Mouse (Mus musculus): ENCODE data around the gene Itga8.

Itga8 gene

DNA sequence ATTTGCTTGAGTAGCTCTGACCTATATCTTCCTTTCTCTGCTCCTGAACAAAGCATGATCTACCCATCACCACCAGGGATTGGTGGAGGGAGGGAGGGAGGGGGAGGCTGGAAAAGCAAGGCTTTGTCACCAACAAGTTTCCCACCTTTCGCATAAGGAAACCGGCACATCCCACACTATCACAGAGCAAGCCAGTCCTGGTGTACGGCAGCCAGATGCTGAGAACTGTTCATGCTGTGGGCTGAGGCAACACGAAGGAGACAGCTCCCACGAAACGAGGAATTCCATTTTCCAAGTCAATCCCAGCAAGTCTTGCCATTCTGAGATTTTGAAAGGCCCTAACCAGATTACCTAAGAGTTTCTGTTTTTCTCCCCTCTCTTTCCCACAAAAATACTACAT is 6.6 kb downstream of the Itga8 start:
- no peak for DNase-seq (ENCODE audit: low read depth, low spot score)

DNA sequence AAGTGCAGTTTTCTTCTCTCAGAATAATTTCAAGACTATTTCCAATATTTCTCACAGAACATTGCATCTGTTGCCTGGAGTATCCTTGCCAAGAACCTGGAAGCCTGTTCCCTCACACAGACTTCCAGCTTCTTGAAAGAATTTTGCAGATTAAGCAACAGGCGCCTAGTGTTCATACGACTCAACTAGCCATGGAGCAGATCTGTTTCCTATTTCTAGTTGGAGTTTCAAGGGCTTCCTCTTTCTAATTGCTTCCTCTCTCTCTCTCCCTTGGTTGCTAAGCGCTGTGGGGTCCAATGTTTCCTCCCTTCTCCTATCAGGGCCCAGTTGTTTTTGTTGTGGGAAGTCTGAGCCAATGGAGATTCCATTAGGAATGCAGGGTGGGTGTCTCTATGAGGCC is 7.7 kb downstream of the Itga8 start:
- no peak for DNase-seq (ENCODE audit: low read depth, low spot score)

DNA sequence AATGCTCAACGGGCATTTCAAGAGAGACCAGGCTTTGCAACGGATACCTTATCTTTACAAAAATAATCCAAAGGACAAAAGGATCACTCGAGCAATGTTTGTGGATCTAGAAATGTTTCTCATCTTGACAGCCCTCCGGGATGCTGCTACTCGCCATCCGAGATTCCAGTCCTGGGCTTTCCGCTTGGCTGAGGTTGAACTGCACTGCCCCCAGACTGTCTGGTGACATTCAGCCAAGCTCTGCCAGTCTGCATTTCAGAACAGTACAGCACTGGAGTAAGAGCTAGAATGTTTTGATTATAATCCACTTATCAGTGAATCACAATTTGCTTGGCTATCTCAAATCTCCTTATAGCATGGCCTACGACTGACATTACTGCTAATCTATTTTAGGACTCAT is 8.3 kb downstream of the Itga8 start:
- DNase-seq (ENCODE audit: low read depth, low spot score), result no peak

DNA sequence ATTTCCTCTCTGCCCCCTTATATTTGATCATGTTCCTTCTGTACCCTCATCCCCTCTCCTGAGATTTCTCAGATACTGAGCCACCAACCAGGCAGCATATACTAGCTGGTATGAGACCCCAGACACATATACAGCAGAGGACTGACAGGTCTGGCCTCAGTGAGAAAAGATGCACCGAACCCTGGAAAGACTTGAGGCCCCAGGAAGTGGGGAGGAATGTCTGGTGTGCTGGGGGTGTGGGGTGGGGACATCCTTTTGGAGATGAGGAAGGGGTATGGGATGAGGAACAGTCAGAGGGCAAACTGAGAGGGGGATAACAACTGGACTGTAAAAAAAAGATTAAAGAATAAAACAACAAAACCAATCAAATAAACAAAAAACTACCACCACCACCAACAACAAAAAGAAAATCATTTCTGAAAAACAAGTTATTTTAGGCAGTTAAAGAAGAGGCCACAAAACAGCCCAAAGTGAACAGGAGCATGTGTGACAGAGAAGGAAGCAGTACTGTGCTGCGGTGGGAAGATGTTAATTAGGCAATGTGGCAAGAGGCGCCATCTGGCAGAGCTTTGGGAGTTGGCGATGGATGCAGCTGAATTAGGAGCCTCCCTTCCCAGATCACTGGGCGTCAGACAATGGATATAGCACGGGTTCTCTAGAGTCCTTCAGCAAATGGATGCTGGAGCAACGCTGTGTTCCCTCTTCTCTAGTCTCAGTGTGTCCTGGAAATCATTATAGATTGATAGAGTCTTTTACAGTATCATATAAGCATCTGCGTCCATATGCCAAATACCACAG is 9.5 kb downstream of the Itga8 start:
- no peak for DNase-seq (ENCODE audit: low read depth, low spot score)

DNA sequence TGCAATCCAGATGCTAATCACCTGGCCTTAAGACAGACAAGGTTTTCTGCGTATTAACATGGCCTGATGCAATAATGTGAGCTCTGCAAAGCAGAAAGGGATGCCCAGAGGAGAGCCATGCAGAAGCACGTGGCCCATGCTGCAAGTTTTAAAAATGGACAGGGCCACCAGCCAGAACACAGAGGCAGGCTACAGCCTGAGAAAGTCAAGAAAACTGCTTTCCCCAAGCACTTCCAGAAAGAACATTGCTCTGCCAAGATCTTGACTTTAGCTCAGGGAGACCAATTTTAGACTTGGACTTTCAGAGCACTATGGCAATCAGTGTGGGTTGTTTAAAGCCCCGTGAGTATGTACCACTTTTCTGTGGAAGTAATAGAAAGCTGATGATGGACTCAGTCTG is 11.5 kb downstream of the Itga8 start:
- DNase-seq (ENCODE audit: low read depth, low spot score), result no peak

DNA sequence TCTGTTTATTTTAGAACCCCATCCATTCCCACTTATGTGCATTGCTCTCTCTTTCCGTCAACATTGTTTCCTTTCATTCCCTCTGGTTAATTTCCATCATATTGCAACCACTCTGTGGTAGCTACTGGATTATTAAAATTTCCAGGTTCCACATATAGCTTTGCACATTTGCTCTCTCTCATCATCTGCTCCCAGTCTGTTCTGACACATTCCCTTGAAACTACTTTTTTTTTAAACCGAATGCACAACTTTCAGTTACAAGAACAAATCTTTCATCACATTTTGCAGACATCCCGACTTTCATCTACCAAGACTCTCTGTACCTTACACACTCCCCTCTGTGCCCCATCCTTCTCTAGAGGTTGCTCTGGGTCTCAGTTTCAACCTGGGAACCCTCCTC is 13.9 kb downstream of the Itga8 start:
- DNase-seq (ENCODE audit: low read depth, low spot score), result no peak

DNA sequence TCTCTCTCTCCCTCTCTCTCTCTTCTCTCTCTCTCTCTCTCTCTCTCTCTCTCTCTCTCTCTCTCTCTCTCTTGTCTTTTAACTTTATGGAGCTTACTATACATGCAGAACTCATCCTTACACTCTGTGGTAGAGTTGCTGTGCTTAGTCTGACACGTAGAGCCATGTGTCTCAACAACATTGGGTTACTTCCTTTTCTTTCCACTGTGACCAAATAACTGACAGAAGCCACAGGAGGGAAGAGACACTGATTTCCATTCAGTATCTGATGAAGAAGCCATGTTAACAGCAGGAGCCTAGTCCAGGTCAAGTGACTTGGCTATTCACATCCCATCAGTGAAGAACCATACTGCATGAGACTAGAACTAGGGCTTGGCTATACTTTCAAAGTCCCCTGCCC is 21.1 kb downstream of the Itga8 start:
- no peak for DNase-seq (ENCODE audit: low read depth, low spot score)

DNA sequence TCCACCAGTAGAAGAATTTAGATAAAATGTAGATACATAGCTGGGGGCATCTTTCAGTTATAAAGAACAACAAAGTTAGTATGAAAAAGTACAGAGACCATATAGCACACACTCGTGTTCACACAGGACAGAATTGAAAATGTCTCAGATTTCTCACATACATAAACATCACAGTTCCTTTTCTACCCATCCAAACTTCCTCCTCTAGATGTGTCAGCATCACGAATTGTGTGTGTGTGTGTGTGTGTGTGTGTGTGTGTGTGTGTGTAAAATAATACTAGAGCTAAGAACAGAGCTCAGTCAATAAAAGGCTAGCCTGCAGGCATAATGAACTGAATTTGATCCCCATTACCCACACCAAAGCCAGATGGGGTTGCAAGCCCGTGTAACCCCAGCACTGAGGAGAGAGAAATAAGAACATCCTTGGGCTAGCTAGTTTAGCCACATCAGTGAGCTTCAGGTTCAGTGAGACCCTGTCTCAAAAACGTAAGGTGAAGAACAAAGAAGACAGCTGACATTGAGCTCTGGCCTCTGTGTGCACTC is 22.6 kb downstream of the Itga8 start:
- no peak for DNase-seq (ENCODE audit: low read depth, low spot score)

DNA sequence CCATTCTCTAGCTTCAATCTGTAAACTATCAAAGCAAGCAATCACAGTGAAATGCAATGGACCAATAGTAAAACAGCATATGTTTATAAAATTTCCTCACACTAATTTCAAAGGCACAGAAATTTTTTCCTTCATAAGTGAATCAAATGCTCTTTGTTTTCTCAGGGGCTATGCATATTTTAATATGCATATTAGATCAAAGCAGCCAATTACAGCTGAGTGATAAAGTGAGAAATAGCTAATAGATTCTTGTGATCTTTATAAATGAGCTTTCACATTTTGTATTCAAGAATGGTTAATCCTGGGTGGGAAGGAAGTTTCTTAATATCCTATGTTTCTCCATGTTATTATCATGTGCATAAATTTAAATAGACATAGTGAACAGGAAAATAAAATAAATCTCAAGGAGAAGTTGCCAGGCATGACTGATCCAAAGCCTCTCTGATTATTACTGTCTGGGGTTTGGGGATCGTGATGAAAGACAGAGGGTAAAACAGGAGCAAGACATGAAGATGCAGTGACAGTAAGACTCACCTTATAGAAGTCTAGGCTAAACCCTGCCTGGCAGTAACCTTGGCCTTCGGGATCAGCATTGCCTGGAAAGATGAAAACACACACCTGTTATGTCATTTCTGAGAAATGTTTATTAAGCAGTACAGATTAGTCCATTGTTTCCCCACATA is 44.9 kb downstream of the Itga8 start:
- DNase-seq (ENCODE audit: low read depth, low spot score), result no peak

DNA sequence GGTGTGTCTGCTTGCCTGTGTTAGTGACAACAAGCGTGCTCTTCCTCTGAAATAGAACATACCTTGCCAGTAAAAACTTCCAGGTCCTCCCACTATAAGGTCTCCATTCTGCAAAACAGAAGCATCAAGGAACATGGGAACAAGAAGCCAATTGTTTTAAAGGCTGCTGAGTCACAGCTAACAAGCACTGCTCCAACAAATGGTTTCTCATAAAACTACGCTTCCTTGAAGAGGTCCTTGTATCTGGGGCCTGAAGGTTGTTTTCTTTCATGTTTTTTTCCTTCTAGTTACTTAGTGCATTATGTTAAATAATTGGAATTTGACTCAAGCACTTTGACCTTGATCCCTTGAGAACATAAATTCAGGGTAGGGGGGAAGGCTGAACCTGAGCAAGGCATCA is 45.8 kb downstream of the Itga8 start:
- no peak for DNase-seq (ENCODE audit: low read depth, low spot score)

DNA sequence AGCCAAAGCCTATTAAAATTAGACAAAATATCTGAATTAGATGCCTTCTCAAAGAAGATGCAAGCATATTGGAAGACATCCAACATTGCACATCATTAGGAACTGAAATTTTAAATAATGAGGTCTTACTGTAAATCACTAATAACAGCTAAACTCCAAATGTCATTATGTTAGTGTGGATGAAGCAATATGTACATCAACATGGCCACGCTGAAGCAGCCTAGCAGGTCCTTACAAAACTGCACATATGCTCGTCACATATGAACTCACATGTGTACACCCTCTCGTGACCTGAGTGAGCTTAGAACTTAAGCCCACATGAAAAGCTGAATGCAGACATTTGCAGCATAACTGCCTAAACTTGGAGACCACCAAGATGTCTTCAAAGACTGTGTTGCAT is 66.4 kb downstream of the Itga8 start:
- DNase-seq (ENCODE audit: low read depth, low spot score), result no peak

DNA sequence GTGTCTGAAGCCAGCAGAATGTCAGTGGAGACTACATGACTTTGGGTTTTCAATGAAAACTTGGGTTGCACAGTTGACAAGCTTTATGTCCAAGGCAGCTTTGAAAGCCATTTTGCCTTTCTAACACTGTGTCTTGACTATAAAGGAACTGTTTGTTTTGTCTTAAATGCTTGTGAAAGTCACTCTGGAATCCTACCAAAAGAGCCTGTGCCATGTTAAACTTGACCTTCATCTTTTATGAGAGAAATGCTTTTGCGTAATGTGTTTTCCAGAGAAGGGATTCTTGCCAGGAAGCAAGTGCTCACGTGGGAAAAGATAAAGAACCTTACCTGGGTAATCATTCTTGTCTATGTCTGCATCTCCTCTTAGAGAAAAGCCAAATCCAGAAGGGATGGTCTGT is 72.0 kb downstream of the Itga8 start:
- DNase-seq (ENCODE audit: low read depth, low spot score), result no peak

DNA sequence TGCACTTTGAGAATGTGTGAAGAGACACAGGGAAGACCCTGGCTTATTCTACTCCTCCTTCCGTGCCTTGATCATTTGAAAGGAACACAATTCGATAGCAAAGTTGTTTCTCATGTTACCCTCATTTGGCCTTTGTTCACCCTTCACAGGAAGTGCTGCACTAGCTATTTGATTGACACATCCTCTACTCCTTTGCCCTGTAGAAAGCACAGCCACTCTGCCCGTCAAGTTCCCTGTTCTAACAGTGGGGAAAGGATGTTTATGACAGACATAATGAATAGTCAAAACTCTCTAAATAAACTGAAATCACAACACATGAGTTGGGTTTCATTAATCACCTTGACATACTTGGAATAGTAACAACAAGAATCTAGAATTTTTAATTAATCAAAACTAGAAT is 73.4 kb downstream of the Itga8 start:
- DNase-seq (ENCODE audit: low read depth, low spot score), result no peak

DNA sequence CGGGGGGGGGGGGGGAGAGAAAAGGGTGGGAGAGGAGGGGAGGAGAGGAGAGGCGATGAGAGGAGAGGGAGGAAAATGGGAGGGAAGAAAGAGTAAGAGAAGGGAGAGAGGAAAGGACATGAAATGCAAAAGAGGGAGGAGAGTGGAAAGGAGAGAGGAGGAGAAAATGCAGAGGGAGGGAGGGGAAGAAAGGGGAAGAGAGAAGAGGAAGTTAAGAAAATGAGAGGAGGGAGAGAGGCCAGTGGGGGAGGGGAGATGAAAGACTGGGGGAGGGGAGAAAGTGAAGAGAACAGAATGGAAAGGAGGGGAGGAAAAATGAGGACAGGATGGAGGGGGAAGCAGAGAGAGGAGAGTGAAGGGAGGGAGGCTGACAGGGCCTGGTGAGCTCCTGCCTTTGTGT is 74.5 kb downstream of the Itga8 start:
- DNase-seq (ENCODE audit: low read depth, low spot score), result no peak

DNA sequence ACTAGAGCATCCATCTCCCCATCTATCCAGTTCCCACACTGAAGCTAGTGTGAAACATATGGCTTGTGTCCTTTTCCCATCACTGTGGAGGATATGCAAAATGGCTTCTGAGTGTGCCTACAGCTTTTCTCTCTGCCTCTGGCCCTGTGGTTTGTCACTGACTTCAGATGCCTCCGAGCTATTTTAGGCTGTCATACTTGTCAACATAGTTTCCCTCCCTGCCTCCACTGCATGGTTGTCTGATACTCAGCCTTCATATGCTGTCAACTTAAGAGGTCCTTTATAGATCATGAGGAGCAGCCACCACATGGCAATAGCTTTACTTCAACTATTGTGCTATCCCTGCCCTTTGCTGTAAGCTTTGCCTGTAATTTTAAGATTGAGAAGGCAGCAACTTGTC is 75.4 kb downstream of the Itga8 start:
- no peak for DNase-seq (ENCODE audit: low read depth, low spot score)

DNA sequence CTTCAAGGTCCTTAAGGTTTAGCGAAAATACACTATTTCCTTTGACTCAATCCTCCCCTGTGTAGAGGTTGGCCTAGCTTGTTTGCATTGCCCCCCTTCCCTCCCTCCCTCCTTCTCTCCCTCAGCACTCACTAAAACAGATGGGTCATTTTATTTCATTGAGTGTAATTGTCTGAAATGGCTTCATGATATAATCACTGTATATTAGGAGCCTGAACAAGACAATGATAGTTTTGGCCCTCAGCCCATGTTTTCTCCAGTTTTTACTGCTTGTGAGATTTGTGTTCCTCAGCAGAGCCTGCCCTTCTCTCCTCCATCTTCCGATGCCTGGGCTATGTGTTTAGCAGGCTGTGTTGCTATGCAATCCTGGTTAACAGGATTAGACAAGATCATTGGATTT is 80.1 kb downstream of the Itga8 start:
- DNase-seq (ENCODE audit: low read depth, low spot score), result no peak

DNA sequence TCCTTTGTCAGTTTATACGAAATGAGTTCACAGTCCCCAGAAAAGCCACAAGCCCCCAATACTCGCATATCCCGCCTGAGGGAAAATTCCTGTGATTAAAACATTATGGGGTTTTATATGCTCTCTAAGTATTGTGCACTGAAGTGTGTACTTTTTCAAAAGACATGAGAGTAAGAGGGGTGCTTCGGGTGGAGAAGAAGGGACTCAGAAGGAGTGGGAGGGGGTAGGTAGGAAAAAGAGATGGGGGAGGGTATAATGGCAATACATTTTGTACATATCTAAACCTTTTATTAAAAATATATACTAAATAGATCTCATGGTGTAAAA is 88.3 kb downstream of the Itga8 start:
- DNase-seq (ENCODE audit: low read depth, low spot score), result no peak

DNA sequence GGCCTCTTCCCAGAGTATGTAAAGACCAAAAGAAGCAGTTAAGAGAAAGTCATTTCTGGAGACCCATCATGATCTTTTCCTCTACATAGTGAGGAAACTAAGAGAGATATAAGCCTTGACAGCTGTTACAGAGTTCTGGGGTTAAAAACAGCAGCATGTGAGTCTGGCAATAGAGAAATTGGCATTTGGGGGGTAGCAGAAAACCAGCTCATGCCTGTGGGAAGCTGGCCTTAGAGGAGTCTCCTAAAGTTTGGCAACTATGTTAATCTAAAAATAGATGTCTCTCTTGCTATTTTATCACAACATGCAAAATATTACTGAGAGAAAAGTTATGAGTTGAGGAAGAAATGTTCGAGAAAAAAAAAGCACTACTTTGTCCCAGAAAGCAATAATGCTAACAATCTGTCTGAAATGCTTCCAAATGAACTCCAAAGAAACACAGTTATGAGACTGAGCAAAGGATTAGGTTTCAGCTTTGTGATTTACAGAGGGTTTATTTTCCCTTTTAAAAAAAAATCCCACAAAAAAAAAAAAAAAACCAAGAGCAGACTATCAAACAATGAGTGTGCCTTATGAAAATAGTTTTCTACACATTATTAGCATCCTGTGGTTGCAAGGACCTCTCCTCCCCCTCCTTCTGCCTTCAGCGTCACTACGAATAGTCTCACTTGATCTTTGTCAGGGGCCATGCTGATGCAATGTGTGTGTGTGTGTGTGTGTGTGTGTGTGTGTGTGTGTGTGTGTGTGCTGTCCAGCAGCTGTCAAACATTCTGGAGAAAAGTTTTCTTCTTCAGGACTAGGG is 88.9 kb downstream of the Itga8 start:
- no peak for DNase-seq (ENCODE audit: low read depth, low spot score)

DNA sequence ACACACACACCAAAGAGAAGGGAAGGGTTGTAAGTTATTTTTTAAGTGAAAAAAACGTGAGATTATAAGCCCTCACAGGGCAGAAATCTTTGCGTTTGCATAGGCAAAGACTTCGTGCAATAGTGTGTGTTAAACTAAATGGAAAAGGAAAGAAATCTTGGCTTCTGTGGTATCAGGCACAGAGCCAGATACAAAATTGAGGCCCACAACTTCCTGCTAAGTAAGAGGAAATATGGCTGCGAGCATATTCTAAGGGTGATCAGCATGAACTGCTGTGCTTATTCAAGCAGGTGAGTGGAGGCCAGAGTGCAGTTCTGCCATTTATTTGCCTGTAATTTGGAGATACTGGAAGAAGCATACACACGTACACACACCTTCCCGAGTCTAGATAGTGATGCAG is 93.6 kb downstream of the Itga8 start:
- no peak for DNase-seq (ENCODE audit: low read depth, low spot score)

DNA sequence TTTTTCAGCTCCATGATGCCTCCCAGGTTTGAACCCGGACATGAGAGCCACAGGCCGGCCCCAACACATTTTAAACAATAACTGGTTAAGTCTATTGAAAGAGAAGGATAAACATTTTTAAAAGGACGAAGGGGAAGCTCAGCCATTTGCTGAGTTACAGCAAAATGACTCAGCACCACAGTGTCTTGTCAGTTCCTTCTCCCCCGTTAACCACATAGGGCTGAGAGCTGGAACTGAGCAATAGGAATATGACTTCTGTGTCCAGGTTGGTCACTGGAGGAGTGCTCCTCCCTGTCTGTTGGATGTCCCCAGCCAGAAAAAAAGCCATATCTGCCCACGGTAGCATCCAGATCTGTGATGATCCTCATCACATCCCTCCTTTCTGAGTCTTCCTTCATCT is 95.4 kb downstream of the Itga8 start:
- no peak for DNase-seq (ENCODE audit: low read depth, low spot score)

DNA sequence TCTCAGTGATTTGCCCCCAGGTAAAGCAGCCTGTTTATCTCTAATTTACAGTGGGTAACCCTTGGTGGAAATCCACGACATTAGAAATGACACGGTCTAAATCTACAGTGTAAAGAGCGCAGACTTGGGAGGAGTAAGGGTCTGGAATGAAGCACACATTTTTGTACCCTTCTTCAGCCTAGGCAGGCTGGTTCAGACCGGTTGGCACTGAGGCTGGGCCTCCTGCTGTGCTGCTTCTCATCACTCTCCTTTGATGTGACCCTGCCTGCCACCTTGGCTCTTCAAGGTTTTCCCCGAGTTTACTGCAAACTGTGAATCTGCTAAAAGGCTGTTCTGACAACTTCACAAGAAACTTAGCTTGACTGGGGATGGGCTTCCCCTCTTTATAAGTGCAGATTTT is 95.8 kb downstream of the Itga8 start:
- DNase-seq (ENCODE audit: low read depth, low spot score), result peak; percentile 74

DNA sequence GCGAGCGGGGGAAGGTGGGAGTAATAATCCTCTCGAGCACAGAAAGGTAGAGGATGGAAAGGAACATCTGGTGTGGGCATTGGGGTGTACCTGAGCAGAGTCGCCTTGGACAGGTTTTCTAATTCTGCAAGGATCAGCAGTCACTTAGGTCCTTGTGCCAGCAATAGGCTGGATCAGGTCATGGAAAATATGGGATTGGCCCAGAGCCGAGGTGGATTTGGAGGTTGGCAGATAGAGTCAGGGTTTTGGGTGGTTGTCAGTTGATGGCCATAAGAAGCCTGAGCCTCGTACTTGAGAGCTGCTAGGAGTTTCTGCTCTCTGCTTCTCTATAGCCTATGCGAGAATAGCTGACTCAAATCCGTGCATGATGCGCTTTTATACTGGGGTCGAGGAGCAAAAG is 98.5 kb downstream of the Itga8 start:
- no peak for DNase-seq (ENCODE audit: low read depth, low spot score)

DNA sequence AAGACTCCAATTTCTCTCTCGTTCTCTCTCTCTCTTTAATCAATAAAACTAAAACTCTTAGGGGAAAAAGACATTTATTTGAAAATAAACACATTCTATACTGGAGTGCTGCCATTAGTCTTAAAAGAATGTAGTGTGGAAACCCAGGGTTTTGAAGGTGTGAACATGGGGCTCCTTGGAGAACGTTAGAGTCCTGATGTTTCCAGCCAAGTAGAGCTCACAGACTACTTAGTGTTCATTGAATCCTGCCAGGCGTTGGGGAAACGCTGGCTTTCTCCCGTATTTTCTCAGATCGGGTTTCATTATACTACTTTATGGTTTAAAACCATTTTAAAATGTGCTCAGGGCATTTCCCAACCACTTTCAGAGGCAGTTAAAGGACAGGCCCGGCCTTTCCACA is 103.0 kb downstream of the Itga8 start:
- no peak for DNase-seq (ENCODE audit: low read depth, low spot score)
